Comparison of ENCODE assay signal across 7 mouse cellular contexts in the genomic region with DNA sequence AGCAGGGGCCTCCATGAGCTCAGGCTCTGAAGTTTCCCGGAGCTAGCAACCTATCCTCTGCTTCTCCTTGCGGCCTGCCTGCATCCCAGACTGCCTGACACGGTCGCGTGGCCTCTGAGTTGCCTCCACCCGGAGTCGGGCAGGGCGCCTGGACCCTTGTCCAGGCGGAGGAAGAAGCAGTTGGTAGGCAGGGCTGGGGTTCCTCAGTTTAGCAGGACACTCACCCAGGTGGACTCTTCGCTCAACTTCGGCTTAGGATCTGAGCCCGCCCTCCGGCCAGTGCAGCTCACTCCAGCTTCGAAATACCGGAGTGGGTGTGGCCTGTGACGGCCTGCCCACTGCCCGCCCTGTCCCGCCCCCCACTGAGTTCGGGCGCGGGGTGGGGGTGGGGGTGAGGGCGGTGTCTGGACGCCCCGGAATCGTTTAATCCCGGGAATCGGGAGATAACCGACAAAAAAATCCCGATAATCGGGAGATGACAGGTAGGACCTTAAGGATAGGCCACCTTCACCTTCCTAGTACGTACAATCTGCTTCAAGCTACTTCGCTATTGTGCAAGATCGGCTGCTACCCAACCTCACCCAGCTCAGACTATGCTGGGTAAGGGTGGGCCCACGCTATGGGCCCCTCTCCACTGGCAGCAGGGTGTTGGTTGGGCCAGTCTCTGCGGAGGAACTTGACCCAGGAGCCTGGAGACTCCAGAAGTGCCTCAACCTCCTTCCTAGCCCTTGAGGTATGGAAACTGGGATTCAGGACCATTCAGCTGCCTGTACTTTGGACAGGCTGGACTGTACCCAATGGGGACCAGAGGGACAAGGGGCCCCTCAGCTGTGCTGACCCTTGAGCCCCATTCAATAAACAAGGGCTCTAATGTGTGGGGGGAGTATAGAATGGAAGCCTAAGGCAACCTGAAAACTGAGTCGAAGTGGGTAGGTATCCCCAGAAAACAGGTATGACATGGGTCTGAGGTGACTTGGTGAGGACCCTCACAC. TPM values are rescaled to one million over a fixed set of nuclear protein-coding genes. Genes with fewer than 3 reads are reported as not detected.
A peak's percentile ranks its signal among the peaks of the same experiment; 100 is the strongest.
DNase-seq lines count a peak whose midpoint lies in the region; ATAC-seq and TF ChIP-seq lines count a peak whose summit lies in the region.

Gene Tcirg1, minus strand, starts transcription at position 339 of the 992 bp plus-strand sequence.

- no peak for TF ChIP-seq CTCF in small intestine, adult 2 months (IDR thresholded peaks at IDR 0.05; ENCODE audit: extremely low read depth, insufficient read length, insufficient replicate concordance, low read depth, low read length)

- H3K4me2 ChIP-seq in intestine, embryonic 14.5 days (ENCODE audit: low read length), result peak within 1 kb of the TSS; percentile 84

- H3K36me3 ChIP-seq in intestine, embryonic 14.5 days (ENCODE audit: control insufficient read depth, insufficient read depth, low read length), result peaks cover 51% of the 10 kb centered on the region
- peaks cover 51% of the 10 kb centered on the region for H3K36me3 ChIP-seq in midbrain, embryonic 10.5 days
- H3K36me3 ChIP-seq in small intestine, adult 2 months (ENCODE audit: control insufficient read depth, insufficient read depth, low read length), result peaks cover 48% of the 10 kb centered on the region

- peak; percentile 79 for DNase-seq in embryo, embryonic 10 days (ENCODE audit: low spot score)
- peak; percentile 74 to 78 for DNase-seq in gastrocnemius, postnatal 36 days
- peak; percentile 88 for DNase-seq in intestine, embryonic 14.5 days (ENCODE audit: low spot score)
- peak; percentile 57 for DNase-seq in left cerebral cortex, postnatal 4 days
- DNase-seq in midbrain, embryonic 10.5 days (ENCODE audit: low spot score), result peak; percentile 60

- intact Hi-C loops in gastrocnemius, postnatal 36 days (cut with DNase I), result no loop called here
- intact Hi-C loops in left cerebral cortex, postnatal 4 days (cut with DNase I), result no loop called here

- H3K9ac ChIP-seq in intestine, embryonic 14.5 days (ENCODE audit: low read length), result peak within 1 kb of the TSS; percentile 65

- peaks cover 28% of the 10 kb centered on the region for H3K4me1 ChIP-seq in intestine, embryonic 14.5 days (replicated peaks; ENCODE audit: control insufficient read depth, insufficient read depth, low read length)
- H3K4me1 ChIP-seq in midbrain, embryonic 10.5 days, result peaks cover 54% of the 10 kb centered on the region
- peaks cover 11% of the 10 kb centered on the region for H3K4me1 ChIP-seq in small intestine, adult 2 months (ENCODE audit: control insufficient read depth, insufficient read depth, insufficient read length, low read length)

- 3% methylated on average over 36 of the region's 36 CpGs for WGBS in intestine, embryonic 14.5 days
- WGBS in midbrain, embryonic 10.5 days, result 6% methylated on average over 36 of the region's 36 CpGs
- 2% methylated on average over 36 of the region's 36 CpGs for WGBS in small intestine, adult 2 months

- H3K9me3 ChIP-seq in intestine, embryonic 14.5 days (ENCODE audit: control insufficient read depth, low read length), result no peaks in the 10 kb centered on the region
- H3K9me3 ChIP-seq in midbrain, embryonic 10.5 days (replicated peaks), result no peaks in the 10 kb centered on the region

- H3K4me3 ChIP-seq in intestine, embryonic 14.5 days (ENCODE audit: low read depth, low read length), result peak within 1 kb of the TSS; percentile 79
- peak within 1 kb of the TSS; percentile 60 for H3K4me3 ChIP-seq in midbrain, embryonic 10.5 days
- peak within 1 kb of the TSS; percentile 77 for H3K4me3 ChIP-seq in small intestine, adult 2 months (ENCODE audit: low read depth, low read length)

- H3K27ac ChIP-seq in intestine, embryonic 14.5 days (ENCODE audit: low read depth), result peak within 1 kb of the TSS; percentile 59; the same call in 1 of the 2 replicates
- H3K27ac ChIP-seq in midbrain, embryonic 10.5 days (replicated peaks), result peak within 1 kb of the TSS; percentile 77
- peak within 1 kb of the TSS; percentile 89 for H3K27ac ChIP-seq in small intestine, adult 2 months (ENCODE audit: insufficient read depth, low read depth, low read length)

- TF ChIP-seq POLR2A in small intestine, adult 2 months (IDR thresholded peaks at IDR 0.05; ENCODE audit: low read depth, low read length), result peak; percentile 85; the same call in 1 of the 2 replicates

- no peaks in the 10 kb centered on the region for H3K27me3 ChIP-seq in intestine, embryonic 14.5 days (replicated peaks; ENCODE audit: control insufficient read depth, insufficient read depth, low read length)
- H3K27me3 ChIP-seq in midbrain, embryonic 10.5 days (ENCODE audit: low read depth, poor library complexity, severe bottlenecking), result peaks cover 26% of the 10 kb centered on the region
- H3K27me3 ChIP-seq in small intestine, adult 2 months (ENCODE audit: control insufficient read depth, insufficient read depth, low read length), result no peaks in the 10 kb centered on the region

- peak; percentile 45 for ATAC-seq in activated CD4-positive, CD25-positive, alpha-beta regulatory T cell, adult 4 months
- peak; percentile 86 for ATAC-seq in intestine, embryonic 14.5 days (replicated peaks; ENCODE audit: low FRiP score, low TSS enrichment, low read depth)

RNA-seq across cellular contexts. Expression of gene Tcirg1, which starts in this region (rescaled TPM):
- 10 to 100 TPM; 36.2 to 70.0 TPM for polyA plus RNA-seq in activated CD4-positive, CD25-positive, alpha-beta regulatory T cell, adult 4 months (2017; shearing (Covaris generic))
- total RNA-seq in gastrocnemius, postnatal 36 days (2021), result 1 to 10 TPM; 4.8 to 5.9 TPM
- polyA plus RNA-seq in intestine, embryonic 14.5 days (2014; fragmentation: Nextera tagmentation; extraction: Ambion mirVana), result 34.8 and 40.5 TPM in 2 replicates
- 10 to 100 TPM; 24.0 to 27.9 TPM for total RNA-seq in left cerebral cortex, postnatal 4 days (2021)
- 17.0 and 17.6 TPM in 2 replicates for polyA plus RNA-seq in midbrain, embryonic 10.5 days (2016; fragmentation: Nextera tagmentation; extraction: Ambion mirVana)
- polyA plus RNA-seq in small intestine, adult 2 months (2012; rRNA removed), result 107 and 148 TPM in 2 replicates

Comparison
In these comparisons a context has a peak if more than half of its experiments do, and no peak if none do; other contexts are left out.
1. Peak in every context shown above with its lines: DNase-seq, ATAC-seq, H3K4me3 ChIP-seq and H3K27ac ChIP-seq.